Mouse (Mus musculus): ENCODE measurements at regions not wholly inside any gene's neighbourhood (a gene's known extent, or its start where the extent isn't known, plus 50 kb on each side); places are given as distances from the start of the nearest gene placed in this dataset.

GRCm38 (mm10) chr15:32839966-32840365, 595.4 kb downstream of the Sema5a start:
- no peak for ATAC-seq (ENCODE audit: insufficient number of reproducible peaks, low FRiP score)
- H3K9ac ChIP-seq = no peak overlapping the region
- no peak overlapping the region for H3K27ac ChIP-seq (ENCODE audit: poor library complexity, severe bottlenecking)
- H3K36me3 ChIP-seq = no peaks in the 10 kb centered on the region
- no peak overlapping the region for H3K4me3 ChIP-seq
- H3K4me1 ChIP-seq (replicated peaks) = no peaks in the 10 kb centered on the region
- H3K4me2 ChIP-seq = no peak overlapping the region
- no peaks in the 10 kb centered on the region for H3K9me3 ChIP-seq (replicated peaks)
- WGBS = 76% methylated on average over 1 of the region's 1 CpGs
- H3K27me3 ChIP-seq (replicated peaks) = no peaks in the 10 kb centered on the region
